Mouse (Mus musculus): ENCODE results near the gene Apom. TPM values are rescaled to one million over a fixed set of nuclear protein-coding genes. Genes with fewer than 3 reads are reported as not detected.

The Apom gene
- polyA plus RNA-seq, 1 experiment, result 0.15 TPM

DNA sequence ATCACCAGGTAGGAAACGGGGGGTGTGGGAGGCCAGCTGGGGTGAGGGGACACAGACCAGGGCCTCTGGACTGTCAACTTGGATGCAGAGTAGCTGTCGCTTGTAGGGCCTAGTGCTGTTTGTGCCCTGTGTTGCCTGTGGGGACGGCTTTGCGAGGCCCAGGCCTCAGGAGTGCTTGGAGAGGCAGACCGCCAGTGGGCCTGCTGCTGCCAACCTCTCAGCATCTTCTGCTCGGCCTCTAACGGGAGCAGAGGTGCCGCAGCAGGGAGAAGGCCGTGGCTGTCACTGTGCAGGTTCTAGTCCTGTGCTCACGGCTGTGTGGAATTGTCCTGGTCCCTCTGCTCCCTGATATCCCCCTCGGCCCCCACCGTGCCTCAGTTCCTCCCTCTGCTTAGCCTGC, 35.3 kb downstream of the Apom start:
- Histone ChIP-seq H3K4me3 (ENCODE audit: low read depth, low read length) (no peak overlapping the region), H3K27ac (ENCODE audit: insufficient read depth, low read depth, low read length) (no peak overlapping the region), H3K27me3 (ENCODE audit: control insufficient read depth, insufficient read depth, low read length) (no peaks in the 10 kb centered on the region), H3K36me3 (ENCODE audit: control insufficient read depth, insufficient read depth, low read length) (peaks cover 70% of the 10 kb centered on the region), H3K4me1 (ENCODE audit: control insufficient read depth, insufficient read depth, insufficient read length, low read length) (peaks cover 14% of the 10 kb centered on the region)
- TF ChIP-seq POLR2A (IDR thresholded peaks at IDR 0.05; ENCODE audit: low read depth, low read length), result no peak
- 92% methylated on average over 12 of the region's 12 CpGs for WGBS

DNA sequence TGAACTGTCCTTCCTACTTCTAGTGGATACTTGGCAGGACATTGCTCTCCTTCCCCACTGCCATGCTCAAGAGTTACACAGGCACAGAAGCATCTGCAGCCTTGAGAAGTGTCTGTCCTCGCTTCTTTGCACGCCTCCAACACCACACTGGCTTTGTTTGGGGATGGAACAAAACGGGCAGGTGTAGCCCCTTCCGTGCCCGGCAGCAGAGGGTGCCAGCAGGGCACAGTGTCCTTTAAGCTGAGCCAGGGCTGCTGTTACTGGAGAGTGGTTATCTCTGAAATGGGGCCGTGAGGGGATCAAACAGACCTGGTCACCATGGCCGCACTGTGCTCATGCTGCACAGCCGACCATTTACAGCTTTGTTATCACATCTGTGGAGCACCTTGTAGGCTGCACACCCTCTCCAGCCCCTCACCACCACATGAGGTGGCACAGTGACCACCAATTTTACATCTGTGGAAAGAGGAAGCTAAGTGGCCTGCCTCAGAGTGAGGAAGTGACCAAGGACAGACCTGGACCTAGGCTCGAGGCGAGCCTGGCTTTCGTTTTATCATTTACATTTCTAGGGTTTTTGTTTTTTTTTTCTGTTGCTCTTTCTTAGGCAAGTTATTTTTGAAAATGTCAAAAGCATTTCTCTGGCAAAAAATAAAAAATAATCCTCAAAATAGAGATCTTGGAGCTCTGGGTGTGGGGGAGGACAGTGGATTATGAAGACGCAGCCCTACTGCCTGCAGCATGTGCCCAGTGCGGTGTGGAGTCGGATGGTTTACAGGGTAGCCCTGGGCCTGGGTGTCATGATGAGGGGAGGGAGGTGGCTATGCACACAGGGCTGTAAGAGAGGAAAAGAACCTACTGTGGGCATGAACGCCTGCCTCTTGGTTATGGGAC, 37.1 kb downstream of the Apom start:
- Histone ChIP-seq H3K36me3 (ENCODE audit: control insufficient read depth, insufficient read depth, low read length) (peaks cover 63% of the 10 kb centered on the region), H3K4me3 (ENCODE audit: low read depth, low read length) (no peak overlapping the region), H3K27me3 (ENCODE audit: control insufficient read depth, insufficient read depth, low read length) (no peaks in the 10 kb centered on the region), H3K27ac (ENCODE audit: insufficient read depth, low read depth, low read length) (no peak overlapping the region), H3K4me1 (ENCODE audit: control insufficient read depth, insufficient read depth, insufficient read length, low read length) (peaks cover 3% of the 10 kb centered on the region)
- TF ChIP-seq CTCF (IDR thresholded peaks at IDR 0.05; ENCODE audit: extremely low read depth, insufficient read length, insufficient replicate concordance, low read depth, low read length) (no peak), POLR2A (IDR thresholded peaks at IDR 0.05; ENCODE audit: low read depth, low read length) (no peak)
- 83% methylated on average over 15 of the region's 15 CpGs for WGBS

DNA sequence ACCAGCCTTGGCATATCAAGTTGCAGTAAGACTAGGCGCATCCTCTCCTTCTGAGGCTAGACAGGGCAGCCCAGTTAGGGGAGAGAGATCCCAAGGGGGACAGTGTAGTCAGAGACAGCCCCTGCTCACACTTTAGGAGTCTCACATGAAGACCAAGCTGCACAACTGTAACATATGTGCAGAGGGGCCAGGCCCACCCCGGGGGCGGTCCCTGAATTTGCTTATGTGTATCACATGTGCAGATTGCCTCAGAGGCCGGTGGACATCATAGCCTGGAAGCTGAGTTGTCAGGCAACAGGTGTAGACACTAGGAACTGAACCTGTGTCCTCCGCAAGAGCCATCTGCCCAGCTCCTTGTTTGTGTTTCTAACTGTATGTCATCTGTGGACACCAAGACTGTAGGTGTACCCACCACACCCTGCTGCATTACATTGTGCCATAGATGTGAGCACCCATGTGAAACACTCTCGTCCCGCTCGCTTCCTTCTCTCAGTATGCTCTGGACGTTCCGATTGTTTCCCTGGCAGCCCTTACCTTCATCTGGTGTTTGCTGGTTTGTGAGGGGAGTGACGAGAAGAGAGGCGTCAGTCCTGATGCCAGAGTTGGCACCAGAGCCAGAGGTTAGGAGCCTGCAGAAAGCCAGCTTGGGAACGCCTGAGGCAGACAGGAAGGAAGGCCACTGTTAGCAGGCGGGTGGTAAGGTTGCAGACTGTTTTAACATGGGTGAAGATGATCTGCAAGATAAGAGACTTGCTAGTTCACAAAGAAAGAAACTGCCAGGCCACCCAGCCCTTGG, 39.2 kb downstream of the Apom start:
- Histone ChIP-seq H3K4me1 (ENCODE audit: control insufficient read depth, insufficient read depth, insufficient read length, low read length) (no peaks in the 10 kb centered on the region), H3K27me3 (ENCODE audit: control insufficient read depth, insufficient read depth, low read length) (no peaks in the 10 kb centered on the region), H3K36me3 (ENCODE audit: control insufficient read depth, insufficient read depth, low read length) (peaks cover 50% of the 10 kb centered on the region), H3K27ac (ENCODE audit: insufficient read depth, low read depth, low read length) (no peak overlapping the region), H3K4me3 (ENCODE audit: low read depth, low read length) (no peak overlapping the region)
- WGBS, result 92% methylated on average over 14 of the region's 14 CpGs
- no peak for TF ChIP-seq CTCF (IDR thresholded peaks at IDR 0.05; ENCODE audit: extremely low read depth, insufficient read length, insufficient replicate concordance, low read depth, low read length)
- no peak for TF ChIP-seq POLR2A (IDR thresholded peaks at IDR 0.05; ENCODE audit: low read depth, low read length)

DNA sequence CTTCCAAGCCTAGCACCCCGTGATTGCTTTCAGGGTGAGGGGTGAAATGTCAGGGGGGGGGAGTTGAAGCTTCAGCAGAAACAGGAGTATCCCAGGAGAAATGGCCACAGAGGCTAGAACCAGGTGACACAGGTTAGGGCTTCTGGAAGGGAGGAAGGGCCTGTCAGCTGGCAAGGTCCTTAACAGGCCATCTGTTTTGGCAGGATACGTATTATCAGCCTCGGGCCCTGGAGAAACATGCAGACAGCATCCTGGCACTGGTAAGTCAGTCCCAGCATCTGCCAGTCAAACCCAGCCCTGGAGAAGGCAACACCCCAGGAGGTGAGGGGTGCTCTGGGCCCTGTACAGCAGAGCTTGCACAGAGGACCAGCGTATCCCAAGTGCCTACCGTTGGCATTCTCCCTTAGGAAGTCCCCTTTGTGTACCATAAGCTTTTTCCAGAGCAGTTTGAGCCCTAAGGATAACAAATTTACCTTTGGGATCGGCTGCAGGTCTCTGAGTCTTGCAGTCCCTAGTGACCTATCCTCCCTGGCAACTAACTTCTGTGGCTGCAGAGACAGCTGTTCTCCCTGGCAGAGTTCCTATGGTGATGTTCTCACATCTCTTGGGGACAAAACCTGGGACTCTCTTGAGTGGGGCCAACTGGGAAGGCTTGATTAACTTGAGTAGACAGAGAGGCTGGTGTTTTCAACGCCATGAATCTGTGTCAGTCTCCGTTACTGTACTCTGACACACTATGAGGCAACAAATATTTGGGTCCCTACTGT, 41.5 kb downstream of the Apom start:
- TF ChIP-seq CTCF (IDR thresholded peaks at IDR 0.05; ENCODE audit: extremely low read depth, insufficient read length, insufficient replicate concordance, low read depth, low read length) (no peak), POLR2A (IDR thresholded peaks at IDR 0.05; ENCODE audit: low read depth, low read length) (no peak)
- Histone ChIP-seq H3K4me3 (ENCODE audit: low read depth, low read length) (peak overlapping the region; percentile 30), H3K4me1 (ENCODE audit: control insufficient read depth, insufficient read depth, insufficient read length, low read length) (no peaks in the 10 kb centered on the region), H3K27me3 (ENCODE audit: control insufficient read depth, insufficient read depth, low read length) (no peaks in the 10 kb centered on the region), H3K27ac (ENCODE audit: insufficient read depth, low read depth, low read length) (peak overlapping the region; percentile 93; the same call in 1 of the 2 replicates), H3K36me3 (ENCODE audit: control insufficient read depth, insufficient read depth, low read length) (peaks cover 35% of the 10 kb centered on the region)
- WGBS, result 56% methylated on average over 8 of the region's 8 CpGs

DNA sequence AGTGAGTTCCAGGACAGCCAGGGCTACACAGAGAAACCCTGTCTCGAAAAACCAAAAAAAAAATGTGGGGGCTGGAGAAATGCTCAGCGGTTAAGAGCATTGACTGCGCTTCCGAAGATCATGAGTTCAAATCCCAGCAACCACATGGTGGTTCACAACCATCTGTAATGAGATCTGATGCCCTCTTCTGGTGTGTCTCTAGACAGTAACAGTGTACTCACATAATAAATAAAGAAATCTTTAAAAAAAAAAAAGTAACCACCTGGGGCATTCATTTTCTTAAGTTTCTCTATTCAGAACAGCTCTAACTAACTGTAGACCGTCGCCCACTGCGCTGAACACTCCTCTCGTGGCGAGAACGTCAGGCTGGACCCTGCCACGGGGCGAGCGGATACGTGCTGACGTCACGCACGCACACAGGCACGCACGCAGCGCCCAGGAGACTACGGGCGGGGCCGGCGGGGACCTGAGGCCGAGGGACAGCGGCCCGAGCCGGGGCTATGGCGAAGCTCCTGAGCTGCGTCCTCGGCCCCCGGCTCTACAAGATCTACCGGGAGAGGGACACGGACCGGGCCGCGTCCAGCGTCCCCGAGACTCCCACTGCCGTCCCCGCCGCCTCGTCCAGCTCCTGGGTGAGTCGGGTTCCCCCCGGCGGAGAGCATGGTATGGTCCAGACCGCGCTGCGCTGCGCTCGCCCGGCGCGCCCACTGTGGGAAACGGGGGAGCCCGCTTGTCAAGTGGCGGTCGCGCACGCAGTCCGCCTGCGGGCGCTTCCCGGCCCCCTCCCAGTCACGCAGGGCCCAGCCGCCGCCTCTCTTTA, 42.8 kb downstream of the Apom start, which contains the start of gene Abhd16a:
Gene Abhd16a, plus strand, starts transcription at position 439 of the 820 bp plus-strand sequence.
- no peaks in the 10 kb centered on the region for H3K27me3 ChIP-seq (ENCODE audit: control insufficient read depth, insufficient read depth, low read length)
- H3K36me3 ChIP-seq (ENCODE audit: control insufficient read depth, insufficient read depth, low read length), result peaks cover 25% of the 10 kb centered on the region
- WGBS, result 2% methylated on average over 64 of the region's 67 CpGs
- peak within 1 kb of the TSS; percentile 93 for H3K27ac ChIP-seq (ENCODE audit: insufficient read depth, low read depth, low read length)
- peak; percentile 86 for TF ChIP-seq POLR2A (IDR thresholded peaks at IDR 0.05; ENCODE audit: low read depth, low read length)
- TF ChIP-seq CTCF (IDR thresholded peaks at IDR 0.05; ENCODE audit: extremely low read depth, insufficient read length, insufficient replicate concordance, low read depth, low read length), result no peak
- H3K4me3 ChIP-seq (ENCODE audit: low read depth, low read length), result peak within 1 kb of the TSS; percentile 73
- 0 out of 2 replicates have a peak, but pooled peaks cover 3% of the 10 kb centered on the region for H3K4me1 ChIP-seq (ENCODE audit: control insufficient read depth, insufficient read depth, insufficient read length, low read length)

DNA sequence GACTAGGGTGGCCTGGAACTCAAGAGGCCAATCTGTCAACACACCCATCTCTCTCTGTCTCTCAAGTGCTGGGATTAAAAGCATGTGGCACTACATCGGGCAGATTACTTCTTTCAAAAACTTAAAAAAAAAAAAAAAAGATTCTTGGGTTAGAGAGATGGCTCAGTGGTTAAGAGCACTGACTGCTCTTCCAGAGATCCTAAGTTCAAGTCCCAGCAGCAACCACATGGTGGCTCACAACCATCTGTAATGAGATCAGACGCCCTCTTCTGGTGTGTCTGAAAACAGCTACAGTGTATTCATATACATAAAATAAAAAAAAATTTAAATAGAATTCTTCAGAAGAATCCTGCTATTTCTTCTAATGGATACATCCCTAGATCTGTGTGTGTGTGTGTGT, 43.7 kb downstream of the Apom start:
- Histone ChIP-seq H3K27me3 (ENCODE audit: control insufficient read depth, insufficient read depth, low read length) (no peaks in the 10 kb centered on the region), H3K27ac (ENCODE audit: insufficient read depth, low read depth, low read length) (no peak overlapping the region), H3K4me1 (ENCODE audit: control insufficient read depth, insufficient read depth, insufficient read length, low read length) (peaks cover 6% of the 10 kb centered on the region; the same call in 1 of the 2 replicates), H3K36me3 (ENCODE audit: control insufficient read depth, insufficient read depth, low read length) (peaks cover 20% of the 10 kb centered on the region), H3K4me3 (ENCODE audit: low read depth, low read length) (no peak overlapping the region)
- TF ChIP-seq POLR2A (IDR thresholded peaks at IDR 0.05; ENCODE audit: low read depth, low read length) (no peak), CTCF (IDR thresholded peaks at IDR 0.05; ENCODE audit: extremely low read depth, insufficient read length, insufficient replicate concordance, low read depth, low read length) (no peak)
- WGBS, result 43% methylated on average over 2 of the region's 2 CpGs
